Mouse (Mus musculus) activated CD4-positive, CD25-positive, alpha-beta regulatory T cell, adult 4 months (primary cell): Measurements from ENCODE around the gene Myt1l. TPM values are rescaled to one million over a fixed set of nuclear protein-coding genes. Genes with fewer than 3 reads are reported as not detected.

Experiments used
- ATAC-seq: one replicate; pipeline ENCODE4 v1.8.0; 2017
- polyA plus RNA-seq, 2 experiments: library from polyadenylated mRNA; unstranded; fragments of 100-300 nt; shearing (Covaris generic); gene quantifications; one replicate each; pipeline ENCODE4 v1.2.1; 2017

Myt1l gene
- polyA plus RNA-seq, 2 experiments from 2014 or later = not detected

DNA sequence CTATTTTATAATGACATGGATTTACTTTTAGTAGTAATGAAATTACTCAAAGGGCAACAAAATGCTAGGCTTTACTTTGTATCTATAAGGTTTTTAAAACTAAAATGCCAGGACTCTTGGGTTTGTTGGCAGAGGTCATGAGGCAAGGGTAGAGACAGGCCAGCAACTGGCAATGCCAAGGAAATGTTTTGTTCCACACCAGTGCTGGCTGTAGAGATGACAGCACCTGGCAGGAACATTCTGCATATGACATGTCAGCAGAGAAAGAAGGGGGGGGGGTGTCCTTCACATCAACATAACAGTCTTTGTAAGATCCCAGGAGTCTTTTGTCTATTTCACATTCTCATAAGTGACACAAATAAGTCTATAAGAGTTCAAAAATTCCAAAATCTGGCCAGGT is 302.4 kb downstream of the Myt1l start:
- no peak for ATAC-seq

DNA sequence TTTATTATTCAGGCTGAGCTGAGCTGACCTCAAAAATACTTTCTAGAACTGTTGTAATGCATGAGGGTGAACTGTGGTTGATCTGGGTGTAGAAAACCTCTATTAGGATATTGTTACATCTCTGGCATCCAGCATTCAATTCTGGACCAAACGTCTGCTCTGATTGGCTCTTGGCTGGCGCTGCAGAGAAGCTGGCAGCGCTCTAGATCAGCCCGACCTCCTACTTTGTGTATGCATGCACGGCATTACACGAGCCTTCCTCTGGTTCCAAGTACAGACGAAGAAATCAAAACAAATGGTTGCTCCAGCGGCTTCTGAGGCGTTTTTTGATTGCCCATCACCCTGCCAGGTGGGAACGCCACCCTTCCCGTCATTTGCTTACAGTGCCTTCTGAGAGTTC is 303.2 kb downstream of the Myt1l start:
- ATAC-seq = no peak

DNA sequence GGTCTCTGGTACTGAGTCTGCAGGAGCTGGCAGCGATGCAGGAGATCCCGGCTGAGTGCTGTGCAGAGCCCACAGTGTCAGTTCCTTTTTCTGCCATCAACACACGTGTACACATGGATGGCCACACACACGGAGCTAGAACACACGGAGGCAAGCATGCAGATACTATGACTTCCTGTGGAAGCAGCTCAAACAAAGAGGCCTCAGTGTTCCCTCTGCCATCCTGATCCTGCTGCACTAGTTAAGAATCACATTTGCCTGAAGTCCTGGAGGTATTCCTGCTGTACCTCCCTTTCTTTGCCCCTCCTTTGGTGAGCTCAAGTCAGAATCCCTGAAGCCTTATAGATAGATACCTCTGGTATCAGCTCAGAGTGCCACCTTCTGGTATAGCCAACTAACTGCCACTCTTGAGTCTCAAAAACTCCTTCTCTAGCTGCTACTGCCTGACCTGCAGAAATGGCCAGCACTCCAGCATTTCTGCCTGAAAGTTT is 309.2 kb downstream of the Myt1l start:
- ATAC-seq = no peak

DNA sequence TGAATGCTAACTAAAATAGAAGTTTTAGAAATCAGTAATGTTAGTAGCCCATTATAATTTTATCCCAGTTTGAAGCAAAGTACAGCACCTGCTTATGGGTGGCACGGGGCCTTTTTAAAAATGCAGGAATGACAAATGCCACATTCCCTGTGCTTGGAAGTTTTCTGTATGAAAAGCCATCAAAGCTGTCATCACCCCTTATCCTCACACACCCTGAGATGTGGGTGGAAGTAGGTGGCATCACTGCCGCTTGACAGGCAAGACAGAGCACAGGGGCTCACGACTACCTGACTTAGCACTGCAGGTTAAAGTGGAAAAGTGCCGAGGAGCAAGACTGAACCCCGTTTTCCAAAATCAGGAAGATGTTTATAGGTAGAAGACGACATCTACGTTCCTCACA is 310.2 kb downstream of the Myt1l start:
- no peak for ATAC-seq

DNA sequence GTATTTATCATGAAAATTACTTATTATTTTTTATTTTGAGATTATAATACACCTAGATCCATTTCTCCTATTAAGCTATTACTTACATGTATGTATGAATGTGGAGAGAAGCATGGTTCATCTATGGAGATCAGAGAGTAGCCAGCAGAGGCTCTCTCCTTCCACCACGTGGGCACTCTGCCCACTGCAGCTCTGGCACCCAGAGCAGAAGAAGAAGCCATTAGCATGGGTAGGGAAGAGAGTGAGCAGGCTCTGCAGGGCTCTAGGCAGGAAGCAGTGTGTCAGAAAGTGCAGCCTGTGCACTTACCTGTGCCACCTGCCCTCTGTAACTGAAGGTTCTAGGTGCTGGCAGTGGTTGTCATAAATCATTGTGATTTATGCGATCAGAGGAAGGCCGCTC is 321.8 kb downstream of the Myt1l start:
- no peak for ATAC-seq

DNA sequence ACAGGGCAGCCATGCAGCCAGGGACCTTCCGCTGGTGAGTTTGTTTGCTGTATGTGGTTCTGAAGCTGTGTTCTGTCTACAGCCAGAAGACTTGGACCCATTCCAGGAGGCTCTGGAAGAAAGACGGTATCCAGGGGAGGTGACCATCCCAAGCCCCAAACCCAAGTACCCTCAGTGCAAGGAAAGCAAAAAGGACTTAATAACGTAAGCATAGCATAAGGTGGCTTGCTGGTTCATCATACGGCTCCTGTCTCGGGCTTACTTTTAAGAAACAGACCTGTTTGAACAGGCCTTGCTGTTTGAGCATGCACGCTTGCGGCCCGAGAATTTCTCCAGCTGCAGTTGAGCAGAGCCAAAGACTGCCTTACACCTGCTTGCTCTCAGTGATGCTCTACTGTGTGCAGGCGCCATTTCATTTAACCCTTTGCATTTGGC is 326.0 kb downstream of the Myt1l start:
- ATAC-seq = no peak

DNA sequence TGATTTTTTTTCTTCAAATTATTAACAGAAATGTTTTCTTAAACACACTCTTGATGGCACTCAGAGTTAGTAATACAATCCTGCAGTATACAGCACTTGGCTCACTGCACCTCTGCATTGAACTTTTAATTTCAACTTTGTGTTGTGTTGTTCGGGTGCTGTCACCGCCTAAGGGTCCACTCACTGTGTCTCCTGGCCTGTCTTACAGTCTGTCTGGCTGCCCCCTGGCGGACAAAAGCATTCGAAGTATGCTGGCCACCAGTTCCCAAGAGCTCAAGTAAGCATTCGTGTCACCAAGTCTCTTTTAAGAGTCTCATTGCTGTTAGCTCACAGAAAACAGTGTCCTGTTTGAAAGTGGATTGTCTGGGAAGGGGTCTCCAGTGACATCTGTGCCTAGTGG is 326.8 kb downstream of the Myt1l start:
- ATAC-seq = no peak

DNA sequence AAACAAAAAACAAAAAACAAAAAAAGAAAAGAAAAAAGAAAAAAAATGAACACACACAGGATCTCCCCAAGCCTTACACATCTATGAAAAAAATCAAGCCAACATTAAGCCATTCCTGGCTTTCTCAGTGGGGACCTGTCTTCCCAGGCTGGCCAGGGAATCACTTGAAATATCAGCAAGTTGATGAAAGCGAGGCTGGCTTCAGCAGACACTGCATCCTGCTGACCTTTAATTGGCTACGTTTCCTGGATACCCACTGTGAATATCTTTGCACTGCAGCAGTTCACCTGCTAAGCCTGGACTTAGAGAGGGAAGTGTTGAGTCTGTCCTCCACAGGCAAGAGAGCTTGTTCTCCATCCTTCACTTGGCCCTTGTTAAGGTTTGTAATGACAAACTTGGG is 332.8 kb downstream of the Myt1l start:
- ATAC-seq = no peak

DNA sequence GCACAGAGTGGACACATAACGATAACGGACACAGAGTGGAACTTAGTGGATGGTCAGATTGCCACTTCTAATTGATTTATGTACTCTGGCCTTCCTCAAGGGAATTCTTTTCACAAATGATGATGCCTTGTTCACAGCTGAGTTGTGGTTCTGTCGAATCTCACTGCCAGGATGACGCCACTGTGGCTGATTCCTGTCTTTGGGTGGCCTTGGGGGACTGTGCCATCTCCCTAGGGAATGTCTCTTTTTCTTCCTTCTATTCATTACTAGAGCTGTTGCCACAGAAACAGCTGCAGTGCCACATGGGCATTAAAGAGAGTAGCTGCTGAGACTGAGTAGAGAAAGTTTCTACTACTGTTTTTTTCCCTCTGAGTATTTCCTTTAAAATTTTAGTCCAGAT is 340.1 kb downstream of the Myt1l start:
- ATAC-seq = no peak

DNA sequence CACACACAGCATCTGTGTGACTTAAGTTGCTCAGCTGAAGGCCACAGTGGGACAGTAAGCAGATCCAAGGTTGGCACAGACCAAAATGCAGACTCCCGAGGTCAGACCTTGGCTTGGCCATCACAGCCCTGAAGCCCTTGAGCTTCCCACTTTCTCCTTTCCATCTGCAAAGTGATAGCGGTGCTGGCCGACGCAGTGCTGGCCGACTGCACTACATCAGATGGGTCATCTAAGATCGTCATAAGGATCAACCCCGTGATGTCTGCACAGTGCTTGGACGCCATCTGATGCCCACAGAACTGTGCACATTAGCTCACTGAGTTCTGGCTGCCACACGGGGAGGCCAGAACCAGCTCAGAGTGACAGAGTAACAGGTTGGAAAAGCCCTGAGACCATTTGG is 340.6 kb downstream of the Myt1l start:
- ATAC-seq = no peak

DNA sequence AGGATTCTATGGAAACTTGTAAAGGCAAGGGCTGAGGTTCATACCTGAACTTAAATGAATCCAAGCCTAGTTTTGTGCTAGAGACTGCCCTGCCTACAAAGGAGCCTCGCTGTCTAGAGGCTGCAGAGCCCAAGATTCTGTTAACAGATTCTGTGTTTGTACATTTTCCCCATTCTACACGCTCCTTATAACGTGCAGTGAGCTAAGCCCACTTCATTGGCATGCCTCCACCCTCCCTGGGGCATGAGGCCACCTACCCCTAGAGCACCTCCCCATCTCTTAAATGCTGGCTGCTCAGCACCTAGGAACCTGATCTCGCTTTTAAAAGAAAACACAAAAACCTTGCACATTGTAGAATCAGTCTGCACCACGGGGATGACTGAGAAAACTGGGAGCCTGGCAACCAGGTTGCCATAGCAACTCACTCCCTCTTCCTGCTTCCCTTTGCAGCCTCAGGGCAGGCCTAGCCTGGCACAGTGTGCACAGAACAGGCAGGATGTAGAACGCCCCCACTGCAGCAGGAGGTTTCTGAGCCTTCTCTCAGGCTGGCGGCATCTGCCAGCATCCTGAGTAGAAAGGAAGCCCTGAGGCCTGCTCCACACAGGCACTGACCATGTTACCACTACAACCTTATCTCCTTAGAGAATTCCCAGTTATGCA is 344.1 kb downstream of the Myt1l start:
- ATAC-seq = no peak

DNA sequence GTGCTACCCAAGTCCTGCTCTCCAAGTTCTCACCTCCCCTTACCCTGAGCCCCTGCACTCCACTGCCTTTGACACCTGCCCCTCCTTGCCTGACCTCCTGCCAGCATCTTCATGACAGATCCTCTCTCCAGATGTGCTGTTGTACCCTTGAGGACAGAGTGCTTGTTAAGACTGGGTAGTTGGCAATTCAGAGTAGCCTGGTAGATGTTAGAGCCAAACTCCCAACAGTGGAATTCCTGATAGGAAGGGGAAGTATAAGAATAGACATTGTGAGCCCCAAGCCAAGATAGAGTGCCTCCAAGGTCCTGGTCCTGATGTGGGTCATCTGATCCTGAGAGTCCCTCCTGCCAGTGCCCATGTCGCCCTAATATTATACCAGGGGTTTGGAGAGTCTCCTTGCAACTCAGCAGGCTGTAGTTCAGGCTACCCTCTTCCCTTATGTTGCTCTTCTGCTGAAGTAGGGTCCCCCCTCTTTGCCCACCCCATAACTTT is 345.1 kb downstream of the Myt1l start:
- ATAC-seq = no peak

DNA sequence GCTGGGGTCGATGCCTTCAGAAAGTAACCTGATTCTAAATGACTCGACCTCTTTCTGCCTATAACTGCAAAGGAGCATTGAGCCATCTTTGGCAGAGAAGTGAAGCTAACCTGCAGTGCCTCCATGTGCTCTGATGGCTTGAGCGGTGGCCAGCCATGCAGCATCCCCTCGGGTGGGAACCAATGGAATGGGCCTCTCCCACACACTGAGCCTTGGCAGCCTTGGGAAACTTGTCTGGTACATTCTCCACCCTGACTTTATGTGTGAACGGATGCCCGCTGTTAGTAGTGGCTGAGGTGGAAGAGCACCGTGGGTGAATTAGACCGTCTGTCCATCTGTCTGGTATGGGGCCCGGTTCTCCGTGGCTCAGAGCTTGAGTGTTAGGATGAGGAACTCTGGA is 349.8 kb downstream of the Myt1l start:
- no peak for ATAC-seq

DNA sequence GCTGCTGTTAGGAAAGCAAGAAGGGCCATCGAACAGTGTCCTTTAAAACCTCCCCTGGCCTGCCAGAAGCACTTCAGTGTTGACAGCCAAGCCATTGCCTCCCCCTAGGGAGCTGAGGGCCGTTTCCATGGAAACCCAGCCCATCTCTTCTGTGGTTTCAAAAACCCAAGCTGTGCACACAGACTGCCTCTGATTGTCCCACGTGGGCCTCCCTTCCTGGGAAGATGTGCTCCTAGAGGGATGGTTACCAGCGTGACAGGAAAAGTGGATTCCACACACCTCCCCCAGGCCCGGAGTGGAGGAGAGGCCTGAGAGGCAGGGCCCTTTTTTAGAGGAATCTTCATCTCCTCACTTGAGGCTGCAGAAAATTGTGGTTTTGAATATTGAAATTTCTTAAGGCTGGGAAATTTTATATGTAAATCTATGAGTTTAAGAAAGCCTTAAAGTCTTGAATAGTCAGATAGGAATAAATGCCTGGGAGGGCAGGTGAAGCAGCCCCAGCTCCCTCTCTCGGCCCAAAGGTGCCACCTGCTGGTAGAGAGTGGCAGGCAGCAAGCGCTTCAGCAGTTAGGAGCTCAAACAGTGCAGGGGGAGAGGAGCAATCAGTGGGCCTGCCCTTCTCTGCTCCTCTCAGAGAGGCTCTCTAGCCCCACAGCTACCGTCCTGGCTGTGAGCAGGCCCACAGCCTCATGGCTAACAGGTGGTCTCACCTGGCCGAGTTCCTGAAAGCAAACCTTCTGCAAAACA is 354.9 kb downstream of the Myt1l start:
- ATAC-seq = no peak

DNA sequence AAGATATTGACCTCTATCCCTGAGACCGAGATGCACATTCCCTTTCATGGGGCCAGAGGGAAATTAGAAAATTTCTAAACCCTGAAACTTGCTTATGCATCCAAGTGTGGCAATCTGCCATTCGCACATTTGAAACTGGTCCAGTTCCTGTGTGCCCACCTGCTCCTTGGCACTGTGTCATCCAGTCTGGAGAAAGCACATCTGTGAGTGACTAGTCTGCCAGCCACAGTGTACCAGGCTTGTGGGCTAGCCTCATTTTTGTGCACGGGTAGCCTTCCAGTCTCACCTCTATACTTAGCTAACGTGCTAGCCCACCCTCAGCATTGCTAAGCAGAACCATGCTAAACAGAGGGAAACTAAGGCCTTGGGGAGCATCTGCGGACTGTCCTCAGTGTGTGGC is 356.2 kb downstream of the Myt1l start:
- no peak for ATAC-seq

DNA sequence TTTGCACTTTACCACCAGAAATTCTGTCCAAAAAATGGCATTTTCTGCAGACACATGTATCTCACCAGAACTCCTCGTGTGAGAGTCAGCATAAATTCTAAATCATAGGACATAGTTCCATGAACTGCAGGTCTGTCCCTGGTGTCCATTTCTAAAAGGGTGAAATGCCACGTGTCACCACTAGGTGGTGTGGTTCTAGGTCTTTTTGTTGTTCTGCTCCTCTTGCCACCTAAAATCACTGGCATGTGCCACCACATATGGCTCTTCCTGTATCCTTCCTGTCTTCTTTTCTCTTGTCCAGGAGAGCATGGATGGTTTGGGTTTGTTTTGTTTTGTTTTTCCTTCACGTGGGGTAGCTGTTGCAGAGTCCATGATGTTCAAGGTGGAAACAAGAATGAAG is 366.5 kb downstream of the Myt1l start:
- no peak for ATAC-seq

DNA sequence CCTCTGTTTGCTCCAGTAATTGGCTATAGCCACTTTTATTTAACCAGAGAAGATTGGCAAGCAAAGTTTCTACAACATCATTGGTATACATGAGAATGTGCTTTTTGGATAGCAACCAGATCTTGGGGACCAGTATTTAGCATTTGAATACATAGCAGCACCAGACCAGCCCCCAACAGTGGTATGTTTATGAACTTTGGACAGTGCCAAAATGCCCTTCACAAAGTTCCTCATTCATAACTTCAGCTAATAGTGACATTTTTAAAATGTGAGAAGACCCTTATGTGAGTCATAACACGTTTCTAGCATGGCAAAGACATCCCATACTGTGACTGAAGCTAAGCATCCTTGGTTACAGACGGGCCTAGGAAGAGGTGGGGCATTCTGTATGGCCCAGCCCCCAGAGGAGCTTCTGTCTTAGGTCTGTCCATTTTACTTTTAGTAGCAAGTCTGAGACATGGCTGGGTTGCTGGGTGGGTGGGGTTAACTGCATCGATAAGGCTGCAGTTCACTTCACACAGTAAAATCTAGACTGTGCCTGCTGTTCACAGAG is 369.4 kb downstream of the Myt1l start:
- ATAC-seq = no peak

DNA sequence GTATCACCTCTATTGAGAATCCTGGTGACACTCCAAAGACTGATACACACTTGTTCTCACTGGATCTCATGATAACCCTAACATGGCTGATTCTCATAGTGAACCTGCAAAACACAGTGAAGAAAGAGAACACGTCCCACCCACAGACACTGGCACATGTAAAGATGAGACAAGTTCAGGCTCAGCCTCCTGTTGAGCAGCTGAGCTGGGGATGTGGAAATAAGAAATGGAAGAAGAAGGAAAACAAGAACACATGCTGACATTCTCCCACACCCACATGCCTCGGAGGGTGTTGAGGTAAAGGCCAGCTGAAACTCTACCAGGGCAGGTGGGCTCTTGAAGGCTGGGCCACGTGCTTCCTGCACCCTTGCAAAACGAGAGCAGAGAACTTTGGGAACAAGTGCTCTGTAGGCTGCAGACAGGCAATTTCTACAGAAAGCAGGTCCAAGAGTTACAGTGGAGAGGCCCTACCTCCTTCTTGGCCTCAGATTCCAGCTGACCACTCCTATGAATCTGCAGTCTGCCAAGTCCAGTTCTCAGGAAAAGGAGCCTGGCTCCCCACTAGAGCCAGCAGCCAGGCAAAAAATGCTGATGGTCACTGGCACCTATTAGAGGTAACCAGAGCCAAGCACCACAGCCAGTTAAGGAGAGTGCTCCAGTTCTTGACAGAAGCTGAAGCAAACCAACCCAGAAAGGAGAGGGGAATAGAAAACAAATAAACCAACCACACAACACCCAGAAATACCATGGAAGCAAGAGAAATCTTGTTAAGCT is 376.1 kb downstream of the Myt1l start:
- no peak for ATAC-seq

DNA sequence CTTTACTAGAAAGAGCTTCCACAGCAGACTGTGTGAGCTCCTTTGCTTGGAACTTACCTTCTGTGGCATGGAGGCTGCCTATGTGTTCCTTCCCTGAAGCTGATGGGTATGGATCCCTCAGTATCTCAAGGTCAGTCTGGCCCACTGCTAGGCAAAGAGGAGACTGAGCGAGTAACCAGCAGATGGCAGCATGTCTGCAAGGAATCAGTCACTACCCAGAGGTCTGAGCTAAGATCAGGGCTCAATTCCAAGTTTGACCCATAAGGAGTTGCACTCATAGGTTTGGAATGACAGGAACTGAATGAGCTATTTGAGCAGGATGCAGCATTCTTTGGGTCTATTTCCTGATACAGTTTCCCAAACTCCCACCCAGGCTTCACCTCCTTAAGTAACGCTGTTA is 378.9 kb downstream of the Myt1l start:
- no peak for ATAC-seq

DNA sequence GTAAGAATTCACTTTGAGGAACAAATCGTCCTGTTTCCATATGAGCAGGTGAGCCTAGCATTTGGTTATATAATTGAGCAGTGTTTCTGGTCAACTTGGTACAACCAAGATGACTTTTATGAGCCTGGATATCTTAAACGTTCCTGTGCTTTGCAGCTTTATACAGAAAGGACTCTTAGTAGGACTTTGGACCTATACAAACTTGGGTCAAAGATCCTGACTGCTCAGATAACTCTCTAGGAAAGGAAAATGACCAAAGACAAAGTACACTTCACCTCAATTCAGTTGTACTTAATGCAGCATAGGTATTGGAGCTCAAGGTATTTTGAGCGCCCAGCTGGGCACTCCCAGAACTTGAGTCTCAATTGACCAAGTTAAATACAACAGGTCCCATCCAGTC is 388.0 kb downstream of the Myt1l start:
- no peak for ATAC-seq

DNA sequence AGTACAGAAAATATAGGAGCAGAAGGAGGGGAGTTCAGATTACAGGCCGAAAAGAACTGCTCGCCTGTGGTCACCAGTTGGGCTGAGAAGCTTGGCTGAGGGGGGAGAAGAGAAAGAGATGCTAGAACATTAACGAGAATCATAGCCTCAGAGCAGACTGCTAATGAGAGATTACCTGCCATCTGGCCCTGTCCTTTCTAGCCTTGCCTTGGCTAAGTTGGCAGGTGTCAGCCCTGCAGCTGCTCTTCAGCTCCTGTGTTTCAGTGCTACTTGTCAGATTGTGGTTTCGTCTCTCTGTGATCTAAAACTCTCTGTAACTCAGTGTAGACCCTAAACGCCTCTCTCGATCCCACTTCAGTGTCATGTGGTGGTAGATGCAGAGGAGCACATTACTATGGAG is 388.6 kb downstream of the Myt1l start:
- no peak for ATAC-seq

DNA sequence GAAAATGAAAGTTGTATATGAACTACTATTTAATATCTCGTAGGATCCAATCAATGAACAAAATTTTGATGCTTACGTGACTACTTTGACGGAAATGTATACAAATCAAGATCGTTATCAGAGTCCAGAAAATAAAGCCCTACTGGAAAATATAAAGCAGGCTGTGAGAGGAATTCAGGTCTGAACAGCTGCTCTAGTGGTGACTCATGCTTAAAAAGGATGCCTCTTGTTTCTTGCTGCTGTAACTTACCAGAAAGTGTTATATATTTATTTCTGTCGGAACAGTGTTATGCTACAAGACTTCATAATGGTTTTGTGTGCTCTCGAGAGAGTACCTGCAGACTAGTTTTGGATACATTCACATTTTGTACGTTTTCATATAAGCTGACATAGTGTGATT is 392.1 kb downstream of the Myt1l start:
- ATAC-seq = no peak

DNA sequence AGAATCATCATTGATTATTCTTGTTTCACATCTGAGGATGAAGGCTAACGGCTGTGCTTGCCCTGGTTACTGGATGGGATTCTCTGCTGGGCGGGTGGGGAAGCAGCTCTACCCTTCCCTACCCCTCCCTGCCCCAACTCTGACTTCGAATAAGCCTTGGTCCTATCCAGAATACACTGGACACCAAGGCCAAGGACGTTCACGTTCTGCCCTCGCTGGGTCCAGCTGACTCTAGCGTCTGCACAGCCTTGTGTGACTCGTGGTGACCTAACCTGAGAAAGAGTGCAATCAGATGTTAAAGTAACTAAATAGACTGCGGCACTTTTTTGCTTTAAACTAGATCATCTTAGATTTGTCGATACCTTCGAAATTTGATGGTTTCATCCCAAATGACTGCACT is 393.3 kb downstream of the Myt1l start:
- no peak for ATAC-seq
